Mouse (Mus musculus) liver, embryonic 14.5 days (tissue): ENCODE measurements around the gene Prune2. TPM values are rescaled to one million over a fixed set of nuclear protein-coding genes. Genes with fewer than 3 reads are reported as not detected.

Experiments used
- ATAC-seq: fragments of 200-750 bp; cut with Nextera tagmentation; 2 replicates; pipeline ENCODE4 v1.8.0; 2017; ENCODE audit warnings: moderate number of reproducible peaks, mild to moderate bottlenecking, moderate library complexity; ENCODE audit not compliant: insufficient read depth
- DNase-seq, 3 experiments: peaks; one replicate each; pipeline ENCODE4 v3.0.0-alpha.2; 2012 to 2013; ENCODE audit warnings: low read depth in 3 of 3, low spot score in 3 of 3
- H3K27ac ChIP-seq: fragments of 300-500 bp; sonication (generic); 2 replicates; pipeline ENCODE4 v1.5.1; 2014; ENCODE audit warnings: moderate library complexity, mild to moderate bottlenecking, control low read depth, inconsistent platforms
- H3K27me3 ChIP-seq: fragments of 300-500 bp; sonication (generic); 2 replicates; pipeline ENCODE4 v1.6.1; 2014; ENCODE audit warnings: mild to moderate bottlenecking, low read length, moderate library complexity; ENCODE audit not compliant: control insufficient read depth, insufficient read depth
- H3K36me3 ChIP-seq: fragments of 300-500 bp; sonication (generic); replicated peaks from 2 replicates; pipeline ENCODE4 v1.6.1; 2014; ENCODE audit warnings: low read depth; ENCODE audit not compliant: control insufficient read depth, insufficient read depth
- H3K4me1 ChIP-seq, 2 experiments: fragments of 200-500 bp in 1 of 2; fragments of 300-500 bp in 1 of 2; sonication (generic) in 1 of 2; replicated peaks; 2 replicates each; pipeline ENCODE4 v1.6.1; 2012 to 2014; ENCODE audit warnings: antibody characterized with exemption in 1 of 2, inconsistent platforms in 1 of 2, low read length in 1 of 2; ENCODE audit not compliant: control insufficient read depth in 2 of 2, insufficient read depth in 2 of 2
- H3K4me2 ChIP-seq: fragments of 300-500 bp; sonication (generic); 2 replicates; pipeline ENCODE4 v1.6.1; 2014; ENCODE audit warnings: low read depth, mild to moderate bottlenecking, control low read depth, moderate library complexity
- H3K4me3 ChIP-seq, 2 experiments: fragments of 200-500 bp in 1 of 2; fragments of 300-500 bp in 1 of 2; sonication (generic) in 1 of 2; 2 replicates each; pipeline ENCODE4 v1.5.1; 2012 to 2014; ENCODE audit warnings: low read depth in 2 of 2, low read length in 2 of 2, mild to moderate bottlenecking in 2 of 2, control low read depth in 1 of 2, inconsistent platforms in 1 of 2, moderate library complexity in 1 of 2; ENCODE audit not compliant: insufficient read depth in 1 of 2
- H3K9ac ChIP-seq: fragments of 300-500 bp; sonication (generic); replicated peaks from 2 replicates; pipeline ENCODE4 v1.6.1; 2014; ENCODE audit warnings: mild to moderate bottlenecking, control low read depth, moderate library complexity
- H3K9me3 ChIP-seq: fragments of 300-500 bp; sonication (generic); 2 replicates; pipeline ENCODE4 v1.6.1; 2016; ENCODE audit warnings: low read length, mixed read lengths; ENCODE audit not compliant: control insufficient read depth
- CTCF ChIP-seq: IDR thresholded peaks from 2 replicates; pipeline ENCODE4 v1.5.1; 2016; ENCODE audit warnings: antibody characterized with exemption, low read depth, control low read depth
- EP300 ChIP-seq: IDR thresholded peaks from 2 replicates; pipeline ENCODE4 v1.6.1; 2016; ENCODE audit warnings: antibody characterized with exemption, low read depth
- WGBS: fragments of 180-500 bp; shearing (Covaris S2); extraction: QIAGEN DNeasy Blood & Tissue Kit; methylation state at CpG from one replicate; pipeline ENCODE4 v1.1.7; 2014; ENCODE audit not compliant: insufficient replicate concordance; 5-methylcytosine and 5-hydroxymethylcytosine counted together
- polyA plus RNA-seq, 2 experiments: library from polyadenylated mRNA; depleted of rRNA in 1 of 2; stranded (reverse) in 1 of 2; unstranded in 1 of 2; fragments of >200 nt; fragmentation: Nextera tagmentation in 1 of 2; extraction: Ambion mirVana in 1 of 2; gene quantifications; 2 replicates each; pipeline versions ENCODE4 v1.2.1 to v1.2.3; 2012 to 2014

Gene Prune2
- polyA plus RNA-seq, 2 experiments = 0.26 to 0.29 TPM

- H3K36me3 ChIP-seq = no peaks in the 10 kb centered on the region
- no peak overlapping the region for H3K27ac ChIP-seq
- no peak overlapping the region for H3K4me2 ChIP-seq
- no peak for ATAC-seq
- no peaks in the 10 kb centered on the region for H3K27me3 ChIP-seq
- DNase-seq = no peak
- TF ChIP-seq CTCF = no peak
- no peak for TF ChIP-seq EP300
- WGBS = 25% methylated on average over 7 of the region's 7 CpGs
- H3K9me3 ChIP-seq = no peaks in the 10 kb centered on the region
- H3K4me1 ChIP-seq = no peaks in the 10 kb centered on the region
- H3K9ac ChIP-seq = no peak overlapping the region
- no peak overlapping the region for H3K4me3 ChIP-seq
Observed at GRCm38 (mm10) chr19:17069067-17069466, 113.1 kb downstream of the Prune2 start.

GRCm38 (mm10) chr19:17071205-17071604, 115.3 kb downstream of the Prune2 start:
- no peaks in the 10 kb centered on the region for H3K4me1 ChIP-seq
- ATAC-seq = no peak
- TF ChIP-seq CTCF = no peak
- TF ChIP-seq EP300 = no peak
- DNase-seq = no peak
- H3K4me3 ChIP-seq = no peak overlapping the region
- H3K27me3 ChIP-seq = no peaks in the 10 kb centered on the region
- H3K27ac ChIP-seq = no peak overlapping the region
- no peaks in the 10 kb centered on the region for H3K36me3 ChIP-seq
- H3K9me3 ChIP-seq = no peaks in the 10 kb centered on the region
- WGBS = 60% methylated on average over 5 of the region's 5 CpGs
- H3K9ac ChIP-seq = no peak overlapping the region
- H3K4me2 ChIP-seq = no peak overlapping the region

- 56% methylated on average over 1 of the region's 1 CpGs for WGBS
- DNase-seq (no peak), ATAC-seq (no peak)
- no peak overlapping the region for H3K27ac ChIP-seq
- H3K27me3 ChIP-seq = no peaks in the 10 kb centered on the region
- H3K9ac ChIP-seq = no peak overlapping the region
- no peaks in the 10 kb centered on the region for H3K4me1 ChIP-seq
- H3K36me3 ChIP-seq = no peaks in the 10 kb centered on the region
- no peaks in the 10 kb centered on the region for H3K9me3 ChIP-seq
- H3K4me3 ChIP-seq = no peak overlapping the region
- no peak overlapping the region for H3K4me2 ChIP-seq
- TF ChIP-seq CTCF (no peak), EP300 (no peak)
Observed at GRCm38 (mm10) chr19:17072245-17072644, 116.3 kb downstream of the Prune2 start.

- H3K27me3 ChIP-seq = no peaks in the 10 kb centered on the region
- ATAC-seq (no peak), DNase-seq (no peak)
- 41% methylated on average over 8 of the region's 8 CpGs for WGBS
- TF ChIP-seq CTCF (no peak), EP300 (no peak)
- H3K36me3 ChIP-seq = no peaks in the 10 kb centered on the region
- H3K4me3 ChIP-seq = no peak overlapping the region
- no peaks in the 10 kb centered on the region for H3K4me1 ChIP-seq
- H3K9me3 ChIP-seq = no peaks in the 10 kb centered on the region
- H3K4me2 ChIP-seq = no peak overlapping the region
- no peak overlapping the region for H3K9ac ChIP-seq
- no peak overlapping the region for H3K27ac ChIP-seq
Observed at GRCm38 (mm10) chr19:17078643-17079316, 122.9 kb downstream of the Prune2 start.

GRCm38 (mm10) chr19:17081382-17081781, 125.5 kb downstream of the Prune2 start:
- Histone ChIP-seq H3K36me3 (no peaks in the 10 kb centered on the region), H3K4me1 (no peaks in the 10 kb centered on the region), H3K9ac (no peak overlapping the region), H3K27me3 (no peaks in the 10 kb centered on the region), H3K9me3 (no peaks in the 10 kb centered on the region), H3K27ac (no peak overlapping the region), H3K4me2 (no peak overlapping the region), H3K4me3 (no peak overlapping the region)
- 65% methylated on average over 10 of the region's 10 CpGs for WGBS
- TF ChIP-seq CTCF = no peak
- TF ChIP-seq EP300 = no peak
- ATAC-seq = no peak
- no peak for DNase-seq
